Comparison of ENCODE assay signal across 8 mouse cellular contexts in genomic region chr11:77630257-77630670, GRCm38 (mm10). TPM values are rescaled to one million over a fixed set of nuclear protein-coding genes. Genes with fewer than 3 reads are reported as not detected.
DNase-seq lines count a peak whose midpoint lies in the region; ATAC-seq and TF ChIP-seq lines count a peak whose summit lies in the region.

No protein-coding gene starts in this region.

- H3K4me3 ChIP-seq in hindbrain, embryonic 16.5 days (ENCODE audit: low read length): peak overlapping the region; percentile 37
- peak overlapping the region; percentile 48 for H3K4me3 ChIP-seq in left cerebral cortex, adult 2 months

- peak overlapping the region; percentile 51 for H3K9ac ChIP-seq in hindbrain, embryonic 16.5 days (ENCODE audit: low read depth, low read length)

- H3K4me1 ChIP-seq in hindbrain, embryonic 16.5 days (ENCODE audit: control insufficient read depth, insufficient read depth, low read depth, low read length): peaks cover 8% of the 10 kb centered on the region

- H3K27me3 ChIP-seq in hindbrain, embryonic 16.5 days (replicated peaks; ENCODE audit: control insufficient read depth, insufficient read depth, low read length): no peaks in the 10 kb centered on the region

- no peaks in the 10 kb centered on the region for H3K36me3 ChIP-seq in hindbrain, embryonic 16.5 days (ENCODE audit: control insufficient read depth, insufficient read depth, low read length)

- DNase-seq in ZHBTc4 (ENCODE audit: low read depth, low spot score): peak; percentile 87
- peak; percentile 76 to 89 for DNase-seq in cerebellum, postnatal 36 days
- DNase-seq in gastrocnemius, adult 18-20 months (ENCODE audit: low spot score): peak; percentile 83
- peak; percentile 75 to 87 for DNase-seq in left cerebral cortex, adult 2 months (ENCODE audit: extremely low spot score in 1 of 2, low spot score in 2 of 2)
- peak; percentile 85 to 90 for DNase-seq in right cerebral cortex, postnatal 10 days (ENCODE audit: low spot score in 2 of 2)
- peak; percentile 68 to 75 for DNase-seq in urinary bladder, postnatal 36 days (ENCODE audit: low spot score in 2 of 2)

- peak; percentile 67 for ATAC-seq in hindbrain, embryonic 16.5 days
- ATAC-seq in megakaryocyte, adult 5-6 weeks (ENCODE audit: poor library complexity, severe bottlenecking): peak; percentile 90

- H3K4me2 ChIP-seq in hindbrain, embryonic 16.5 days (ENCODE audit: low read length): peak overlapping the region; percentile 65

- TF ChIP-seq CTCF in left cerebral cortex, adult 2 months (IDR thresholded peaks at IDR 0.05): peak; percentile 93

- peak overlapping the region; percentile 59; the same call in 1 of the 2 replicates for H3K27ac ChIP-seq in hindbrain, embryonic 16.5 days (ENCODE audit: low read depth, low read length)
- H3K27ac ChIP-seq in left cerebral cortex, adult 2 months: 0 out of 2 replicates have a peak overlapping the region, but pooled peaks have one; percentile 2

- intact Hi-C loops in left cerebral cortex, adult 2 months (cut with DNase I): loop anchor here (10.0 kb wide), 1 partner anchor 535 kb away; no protein-coding TSS in a partner anchor

- 15% methylated on average over 8 of the region's 8 CpGs for WGBS in hindbrain, embryonic 16.5 days

- no peaks in the 10 kb centered on the region for H3K9me3 ChIP-seq in hindbrain, embryonic 16.5 days (ENCODE audit: control insufficient read depth, low read length)

RNA-seq across cellular contexts. Expression of gene Taok1, which starts 22.6 kb away (rescaled TPM):
- total RNA-seq in gastrocnemius, adult 18-20 months (2021): 10 to 100 TPM; 37.1 to 41.8 TPM
- polyA plus RNA-seq in hindbrain, embryonic 16.5 days (2015; fragmentation: Nextera tagmentation; extraction: Ambion mirVana): 18.7 and 19.6 TPM in 2 replicates
- 100 to 1,000 TPM; 105 TPM for total RNA-seq in left cerebral cortex, adult 2 months (2021)
- 40.5 and 41.9 TPM in 2 replicates for total RNA-seq in megakaryocyte, adult 5-6 weeks (2015)
- 48.4 and 57.0 TPM in 2 replicates for total RNA-seq in megakaryocyte, adult 5-6 weeks (2017)

RNA-seq across cellular contexts. Expression of gene Nufip2, which starts 55.7 kb away (rescaled TPM):
- total RNA-seq in gastrocnemius, adult 18-20 months (2021): 10 to 100 TPM; 32.4 to 40.8 TPM
- polyA plus RNA-seq in hindbrain, embryonic 16.5 days (2015; fragmentation: Nextera tagmentation; extraction: Ambion mirVana): 3.2 TPM in 2 replicates
- 10 to 100 TPM; 68.5 to 73.5 TPM for total RNA-seq in left cerebral cortex, adult 2 months (2021)
- 64.0 and 69.6 TPM in 2 replicates for total RNA-seq in megakaryocyte, adult 5-6 weeks (2015)
- total RNA-seq in megakaryocyte, adult 5-6 weeks (2017): 75.2 and 90.1 TPM in 2 replicates

Comparison
In these comparisons a context has a peak if more than half of its experiments do, and no peak if none do; other contexts are left out.
1. Peak in every context shown above with its lines: DNase-seq, ATAC-seq, H3K4me3 ChIP-seq and H3K27ac ChIP-seq.